ENCODE assay signal across 21 mouse cellular contexts in genomic region chr10:78670121-78670520, GRCm38 (mm10). TPM values are rescaled to one million over a fixed set of nuclear protein-coding genes. Genes with fewer than 3 reads are reported as not detected.
"Had no signal": no experiment of that assay in that cellular context is flagged by ENCODE, and none has a peak within 500 bp of the region (broad histone marks: within the 10 kb centered on the region; RNA-seq: fewer than 3 reads in every experiment).

No protein-coding gene starts in this region.

RNA-seq across cellular contexts. Expression of gene Casp14, which starts 48.0 kb away (rescaled TPM):
- polyA plus RNA-seq: heart, adult 2 months; heart, embryonic 11.5 days; heart, embryonic 13.5 days; heart, embryonic 15.5 days; heart, postnatal 0 days; hindbrain, embryonic 12.5 days; hindbrain, embryonic 14.5 days; hindbrain, embryonic 16.5 days; inflammation-experienced regulatory T-cells, adult 6 months; kidney, embryonic 14.5 days; kidney, embryonic 16.5 days; liver, adult 2 months; liver, embryonic 12.5 days; liver, embryonic 14.5 days; liver, embryonic 16.5 days had no signal

RNA-seq across cellular contexts. Expression of gene Olfr1357, which starts 52.2 kb away (rescaled TPM):
- polyA plus RNA-seq: heart, adult 2 months; heart, embryonic 11.5 days; heart, embryonic 13.5 days; heart, embryonic 15.5 days; heart, postnatal 0 days; hindbrain, embryonic 12.5 days; hindbrain, embryonic 14.5 days; hindbrain, embryonic 16.5 days; inflammation-experienced regulatory T-cells, adult 6 months; intestine, embryonic 15.5 days; intestine, postnatal 0 days; kidney, embryonic 14.5 days; kidney, embryonic 16.5 days; large intestine, adult 2 months; limb, embryonic 11.5 days; limb, embryonic 13.5 days; limb, embryonic 15.5 days; liver, adult 2 months; liver, embryonic 12.5 days; liver, embryonic 14.5 days; liver, embryonic 16.5 days had no signal
